Mouse (Mus musculus): ENCODE data around the gene Gnl3.
A peak's percentile ranks its signal among the peaks of the same experiment; 100 is the strongest.

Gene Gnl3

DNA sequence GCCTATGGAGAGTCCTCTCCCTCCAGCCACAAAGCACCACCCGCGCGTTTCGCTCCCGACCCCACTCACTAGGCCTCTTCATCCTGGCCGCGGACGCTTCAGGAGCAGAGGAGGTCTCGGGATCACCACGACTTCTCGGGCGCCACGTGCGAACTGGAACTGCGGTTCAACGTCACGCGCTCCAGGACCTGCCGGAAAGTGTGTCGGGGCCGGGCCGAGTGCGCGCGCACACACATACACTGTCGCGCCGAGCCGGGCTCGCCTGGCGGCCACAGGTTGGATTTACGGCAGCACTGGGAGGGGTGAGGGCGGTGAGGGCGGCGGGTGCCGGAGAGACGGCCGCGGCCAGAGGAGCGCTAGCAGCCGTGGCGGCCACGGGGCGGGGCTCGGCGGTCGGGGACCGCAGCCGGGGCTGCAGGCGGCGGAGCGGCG lies at the start of gene Gnl3, which contains the start of gene Pbrm1:
TSS of gene Gnl3 (minus strand) at position 293 of the 432 bp plus-strand sequence.
TSS of gene Pbrm1 (plus strand) at position 279 of the 432 bp plus-strand sequence.
- DNase-seq (ENCODE audit: low read depth) = peak; percentile 89

DNA sequence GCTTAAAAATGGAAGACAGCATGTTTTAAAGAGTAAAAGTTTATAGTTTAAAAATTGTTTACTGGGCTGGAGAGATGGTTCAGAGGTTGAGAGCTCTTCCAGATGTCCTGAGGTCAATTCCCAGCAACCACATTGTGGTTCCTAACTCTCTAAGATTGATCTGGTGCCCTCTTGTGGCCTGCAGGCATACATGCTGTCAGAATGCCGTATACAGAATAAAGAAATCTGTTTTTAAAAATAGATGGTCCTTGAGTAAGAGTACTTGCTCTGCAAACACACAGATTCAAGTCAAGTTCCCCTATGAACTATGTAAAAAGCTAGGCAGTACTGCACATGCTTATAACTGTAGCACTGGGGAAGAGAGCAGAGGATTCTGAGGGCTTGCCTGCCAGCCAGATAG lies 43.3 kb upstream of the Gnl3 start:
- no peak for DNase-seq (ENCODE audit: low read depth)

DNA sequence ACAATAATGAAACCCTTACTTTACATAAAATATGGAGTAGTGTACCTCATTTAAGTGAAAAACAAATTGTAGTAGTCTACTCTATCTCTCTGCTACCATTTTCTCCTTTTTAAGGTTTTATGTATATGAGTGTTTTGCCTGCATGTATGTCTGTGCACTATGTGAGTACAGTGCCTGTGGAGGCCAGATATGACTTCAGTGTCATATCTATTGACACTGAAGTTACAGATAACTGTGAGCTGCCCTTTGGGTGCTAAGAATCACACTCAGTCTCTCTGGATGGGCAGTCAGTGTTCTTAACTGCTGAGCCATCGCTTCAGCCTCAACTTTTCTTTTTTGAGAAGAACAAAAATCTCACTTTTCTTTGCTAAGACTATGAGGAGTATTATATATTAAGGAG lies 26.9 kb upstream of the Gnl3 start:
- peak; percentile 76 for DNase-seq (ENCODE audit: low read depth)

DNA sequence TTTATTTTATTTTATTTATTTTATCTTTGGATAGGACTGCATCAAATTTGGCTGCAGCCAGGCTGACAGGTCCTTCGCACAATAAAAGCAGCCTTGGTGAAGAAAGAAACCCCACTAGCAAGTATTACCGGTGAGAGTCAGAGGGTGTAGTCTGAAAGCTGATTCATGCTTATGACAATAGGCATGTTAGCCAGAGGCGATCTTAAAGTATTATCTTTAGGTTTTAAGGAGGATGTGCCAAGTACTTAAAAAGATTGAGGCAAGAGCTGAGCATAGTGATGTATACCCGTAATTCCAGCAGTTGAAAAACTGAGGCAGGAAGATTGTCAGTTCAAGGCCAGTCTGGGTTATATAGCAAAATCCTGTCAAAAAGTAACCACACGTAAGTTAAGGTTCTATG lies 26.3 kb upstream of the Gnl3 start:
- DNase-seq (ENCODE audit: low read depth) = peak; percentile 25

DNA sequence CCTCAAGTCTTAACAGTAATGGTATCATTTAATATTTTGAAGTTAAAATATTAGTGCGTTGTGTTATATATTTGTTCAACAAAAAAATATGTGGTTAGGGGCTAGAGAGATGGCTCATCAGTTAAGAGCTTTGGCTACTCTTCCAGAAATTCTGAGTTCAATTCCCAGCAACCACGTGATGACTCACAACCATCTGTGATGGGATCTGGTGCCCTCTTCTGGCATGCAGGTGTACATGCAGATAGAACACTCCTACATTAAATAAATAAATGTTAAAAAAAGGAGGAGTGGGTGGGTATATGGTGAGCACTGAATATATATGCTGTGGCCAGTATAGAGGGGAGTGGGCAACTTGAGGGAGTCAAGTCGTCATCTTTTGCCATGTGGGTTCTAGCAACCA lies 6.8 kb upstream of the Gnl3 start:
- no peak for DNase-seq (ENCODE audit: low read depth)

DNA sequence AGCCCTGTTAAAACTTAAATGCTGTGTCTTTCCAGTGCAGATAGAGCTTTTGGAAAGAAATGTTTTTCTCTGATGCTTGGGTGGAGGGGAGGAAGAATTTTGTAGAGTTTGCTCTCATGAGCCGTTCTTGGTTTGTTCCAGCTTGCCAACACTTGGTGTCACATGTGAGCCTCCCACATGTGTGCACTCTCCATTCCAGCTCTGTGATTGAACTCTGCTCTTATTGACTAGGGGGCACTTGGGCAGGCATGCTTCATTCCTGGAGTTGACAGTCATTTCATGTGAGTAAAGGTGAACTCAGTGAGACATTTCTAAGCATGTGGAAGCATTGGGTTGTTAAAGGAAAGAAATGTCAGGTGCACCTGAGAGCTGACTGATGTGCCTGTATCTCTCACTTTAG lies 3.6 kb upstream of the Gnl3 start:
- no peak for DNase-seq (ENCODE audit: low read depth)

DNA sequence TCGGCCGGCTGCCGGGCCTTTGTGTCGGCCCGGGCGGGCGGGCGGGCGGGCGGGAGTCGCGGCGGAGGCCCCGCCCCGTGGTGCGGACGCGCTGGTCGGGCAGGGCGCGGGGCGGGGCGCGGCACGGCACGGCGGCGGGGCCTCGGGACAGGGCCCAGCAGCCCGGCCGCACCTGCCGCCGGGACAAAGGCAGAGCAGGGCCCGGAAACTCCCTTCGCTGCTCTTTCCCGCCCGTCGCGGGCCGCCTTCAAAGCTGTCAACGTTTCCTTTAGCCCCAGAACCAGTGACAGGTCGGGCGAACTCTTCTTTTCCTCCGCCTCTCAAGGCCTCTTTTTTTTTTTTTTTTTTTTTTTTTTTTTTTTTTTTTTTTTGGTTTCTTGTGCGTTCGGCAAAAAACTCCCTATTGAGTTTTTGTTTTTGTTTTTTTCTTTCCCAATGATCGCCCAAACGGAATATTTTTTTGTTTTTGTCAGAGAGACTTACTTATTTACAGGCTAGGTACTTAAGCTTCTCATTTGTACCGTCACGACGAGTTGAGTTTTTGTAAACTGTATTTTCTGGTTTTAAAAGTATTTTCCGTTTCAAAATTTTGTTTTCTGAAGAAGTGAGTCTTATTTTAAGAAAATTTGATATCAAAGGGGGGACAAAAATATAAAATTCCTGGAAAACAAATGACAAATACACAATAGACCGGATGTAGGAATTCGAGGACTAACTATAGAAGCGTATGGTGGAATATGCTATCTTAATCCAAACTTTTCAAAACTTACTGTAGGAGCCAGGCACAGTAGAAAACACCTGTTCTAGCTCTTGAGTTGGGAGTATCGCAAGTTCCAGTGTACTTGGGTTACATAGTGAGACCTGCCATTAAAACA lies 616 bp upstream of the Gnl3 start:
- DNase-seq (ENCODE audit: low read depth) = peak; percentile 77

DNA sequence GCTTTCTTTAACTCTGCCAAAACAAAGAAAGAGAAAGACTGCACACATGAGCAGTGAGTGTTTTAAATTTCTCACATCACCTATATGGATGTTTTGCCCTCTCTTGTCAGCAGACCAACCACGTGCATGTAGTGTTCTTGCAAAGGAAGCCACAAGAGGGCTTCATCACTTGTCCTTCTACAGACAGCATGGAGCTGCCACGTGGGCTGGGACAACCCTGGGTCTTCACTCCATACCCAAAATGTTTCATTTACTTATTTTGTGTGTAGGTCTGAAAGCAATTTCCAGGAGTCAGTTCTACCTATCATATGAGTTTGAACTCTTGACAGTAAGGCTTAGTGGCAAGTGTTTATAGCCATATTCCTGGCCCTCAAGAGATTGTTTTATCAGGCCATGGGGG lies 1.1 kb downstream of the Gnl3 start:
- DNase-seq (ENCODE audit: low read depth) = no peak

DNA sequence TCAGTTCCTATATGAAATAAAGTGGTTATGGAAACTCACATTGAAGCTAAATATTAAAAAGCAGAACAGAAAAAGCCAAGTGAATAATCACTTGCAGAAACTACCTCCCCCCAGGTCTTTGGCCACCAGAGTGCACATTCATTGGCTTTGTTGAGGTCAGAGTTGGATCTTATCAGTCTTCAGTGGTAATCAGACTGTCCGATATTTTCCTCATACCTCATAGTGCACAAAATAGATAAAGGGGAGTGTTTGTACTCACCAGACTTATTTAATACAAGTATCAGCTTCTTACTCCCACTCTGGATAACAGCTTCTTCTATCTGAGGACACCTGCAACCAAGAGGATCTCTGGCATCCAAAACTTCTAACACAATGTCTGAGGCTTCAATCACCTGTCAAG lies 2.9 kb downstream of the Gnl3 start:
- DNase-seq (ENCODE audit: low read depth) = no peak

DNA sequence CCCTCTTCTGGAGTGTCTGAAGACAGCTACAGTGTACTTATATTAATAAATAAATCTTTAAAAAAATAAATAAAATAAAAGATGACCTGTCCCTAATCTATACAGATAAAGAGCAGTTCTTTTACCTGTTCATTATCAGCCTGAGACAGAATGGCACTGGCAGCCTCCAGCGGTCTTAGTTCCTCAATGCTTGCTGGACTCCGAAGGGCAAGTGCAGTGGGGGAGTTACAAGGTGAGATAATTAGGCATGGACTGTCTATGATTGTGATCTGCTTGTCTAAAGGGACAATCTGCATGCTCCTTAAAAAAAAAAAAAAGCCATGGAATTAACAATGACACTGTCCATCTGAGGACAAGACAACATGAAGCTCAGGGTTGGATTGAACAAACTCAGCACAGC lies 5.0 kb downstream of the Gnl3 start:
- no peak for DNase-seq (ENCODE audit: low read depth)

DNA sequence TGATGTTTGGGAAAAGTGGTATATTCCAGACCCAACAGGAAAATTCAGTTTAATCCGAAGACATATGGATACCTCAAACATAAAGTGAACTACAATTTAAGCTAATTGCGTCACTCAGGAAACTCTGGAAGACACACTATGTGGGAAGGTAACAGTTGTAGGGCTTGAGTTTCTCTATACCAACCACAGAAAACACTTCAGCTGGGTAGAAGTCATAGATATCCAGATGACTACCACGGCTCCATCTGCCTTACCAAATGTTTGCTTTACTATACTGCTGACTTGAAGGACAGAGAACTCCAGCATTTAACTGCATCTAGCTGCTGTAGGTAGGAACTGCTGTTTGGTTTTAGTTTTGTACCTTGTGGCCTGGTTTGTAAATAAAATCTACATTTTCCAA lies 7.4 kb downstream of the Gnl3 start:
- no peak for DNase-seq (ENCODE audit: low read depth)

DNA sequence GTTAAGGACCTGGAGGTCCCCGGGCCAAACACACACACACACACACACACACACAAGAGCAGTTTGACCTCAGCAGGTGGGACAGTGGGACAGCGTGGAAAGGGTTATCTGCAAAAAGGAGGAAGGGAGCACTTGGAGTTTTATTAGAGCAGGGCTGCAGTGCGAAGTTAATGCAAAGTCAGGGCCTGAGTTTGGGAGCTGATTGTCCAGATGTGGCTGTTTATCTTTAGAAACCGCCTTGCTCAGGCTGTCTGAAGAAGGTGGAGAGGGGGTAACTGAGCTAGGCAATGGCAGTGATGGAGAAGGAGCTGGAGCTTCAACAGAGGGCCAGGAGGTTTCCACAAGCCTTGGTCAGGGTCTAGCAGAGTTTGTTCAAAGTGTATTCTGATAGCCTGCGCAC lies 12.2 kb downstream of the Gnl3 start:
- no peak for DNase-seq (ENCODE audit: low read depth)

DNA sequence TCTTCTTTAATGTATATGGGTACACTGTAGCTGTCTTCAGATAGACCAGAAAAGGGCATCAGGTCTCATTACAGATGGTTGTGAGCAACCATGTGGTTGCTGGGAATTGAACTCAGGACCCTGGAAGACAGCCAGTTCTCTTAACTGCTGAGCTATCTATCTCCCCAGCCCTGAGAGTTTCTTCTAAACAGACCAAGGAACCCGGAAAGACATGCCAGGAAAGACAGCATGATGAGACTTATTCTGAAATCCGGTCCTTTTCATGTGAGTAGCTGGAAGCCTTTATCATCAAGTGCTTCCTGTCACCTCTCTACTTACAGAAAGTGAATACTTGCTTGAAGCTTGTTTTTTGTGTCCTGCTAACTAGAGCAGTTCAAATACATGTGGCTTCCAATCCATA lies 14.4 kb downstream of the Gnl3 start:
- DNase-seq (ENCODE audit: low read depth) = no peak

DNA sequence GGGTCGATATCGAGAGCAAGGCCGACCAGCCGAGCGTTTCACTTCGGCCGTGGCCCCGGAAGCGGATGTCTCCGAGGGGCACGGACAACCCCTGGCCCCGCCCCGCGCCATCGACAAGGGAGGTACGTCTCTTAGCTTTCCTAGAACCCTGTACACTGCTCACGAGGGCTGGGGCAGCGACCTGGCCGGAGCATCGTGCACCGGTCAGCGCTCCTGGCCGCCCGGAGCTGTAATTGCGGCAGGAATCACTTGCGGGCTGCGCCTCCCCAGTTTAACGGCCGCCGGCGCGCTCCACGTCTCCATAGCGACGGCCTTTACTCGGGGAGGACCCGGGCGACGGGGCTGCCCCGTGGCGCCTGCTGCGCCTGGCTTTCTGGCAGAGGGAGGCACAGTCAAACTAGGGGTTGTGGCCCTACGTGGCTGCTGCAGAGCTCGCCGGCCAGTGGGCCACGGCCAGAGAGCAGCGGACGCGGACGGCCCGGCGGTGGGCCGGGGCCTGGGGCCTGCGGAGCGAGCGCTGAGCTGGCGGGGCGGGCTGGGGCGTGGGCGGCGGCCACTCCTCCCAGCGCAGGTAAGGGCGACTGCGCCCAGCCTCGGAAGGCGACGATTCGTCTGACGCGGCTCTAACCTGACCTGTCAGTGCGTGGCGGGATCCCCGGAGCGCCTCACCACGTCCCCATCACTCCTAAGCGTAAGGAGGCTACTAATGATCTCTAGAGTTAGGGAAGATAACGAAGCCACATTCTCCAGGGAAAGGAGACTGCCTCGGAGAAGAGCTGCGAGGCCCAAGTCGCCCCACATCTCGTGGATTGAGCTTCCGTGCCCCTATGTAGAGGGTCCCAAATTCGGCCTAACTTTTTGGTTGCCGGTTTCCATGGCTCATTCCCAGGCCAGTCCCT lies 17.4 kb downstream of the Gnl3 start, which contains the start of the genes Glt8d1 and Spcs1:
TSS of gene Glt8d1 (plus strand) at position 94 of the 899 bp plus-strand sequence.
TSS of gene Spcs1 (minus strand) at position 366 of the 899 bp plus-strand sequence.
- no peak for DNase-seq (ENCODE audit: low read depth)

DNA sequence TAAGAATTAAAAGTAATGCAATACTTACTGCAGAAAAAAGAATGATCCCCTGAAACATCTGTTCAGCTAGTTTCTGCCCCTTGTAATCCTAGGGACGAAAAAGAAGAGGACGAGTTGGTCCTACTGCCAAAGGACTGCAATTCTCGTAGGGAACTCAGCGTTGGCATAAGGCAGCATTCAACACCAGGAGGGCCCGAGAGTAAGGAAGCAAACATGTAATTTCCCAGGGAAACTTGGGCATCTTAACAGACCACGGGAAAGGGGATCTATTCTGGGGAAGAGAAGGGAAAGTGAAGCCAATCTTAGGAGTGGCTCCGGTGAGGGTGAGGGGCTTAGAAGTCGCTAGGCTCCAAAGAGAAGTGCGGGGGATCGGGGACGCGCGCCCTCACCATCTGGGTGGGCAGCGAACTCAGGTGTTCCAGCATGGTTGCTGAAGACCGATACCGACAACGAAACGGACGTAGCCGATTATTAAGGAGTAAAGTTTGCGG lies 18.1 kb downstream of the Gnl3 start:
- no peak for DNase-seq (ENCODE audit: low read depth)

DNA sequence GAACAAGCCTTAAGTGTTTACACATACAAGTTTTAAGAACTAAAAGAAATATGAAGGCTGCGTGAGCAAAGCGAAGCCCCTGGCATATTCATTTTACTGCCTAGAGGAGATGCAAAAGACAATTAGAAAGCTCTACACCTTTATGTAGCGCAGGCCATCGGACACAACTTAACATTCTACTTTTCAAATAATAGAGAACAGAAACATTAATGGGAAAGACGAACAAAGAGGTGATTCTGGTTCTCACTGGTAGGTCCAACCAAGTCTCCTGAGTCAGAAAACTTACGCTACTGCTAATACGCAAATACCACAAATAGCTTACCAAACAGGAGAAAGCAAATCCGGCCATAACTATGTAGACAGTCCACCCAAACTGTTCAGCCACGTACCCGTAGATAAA lies 18.6 kb downstream of the Gnl3 start:
- DNase-seq (ENCODE audit: low read depth) = no peak

DNA sequence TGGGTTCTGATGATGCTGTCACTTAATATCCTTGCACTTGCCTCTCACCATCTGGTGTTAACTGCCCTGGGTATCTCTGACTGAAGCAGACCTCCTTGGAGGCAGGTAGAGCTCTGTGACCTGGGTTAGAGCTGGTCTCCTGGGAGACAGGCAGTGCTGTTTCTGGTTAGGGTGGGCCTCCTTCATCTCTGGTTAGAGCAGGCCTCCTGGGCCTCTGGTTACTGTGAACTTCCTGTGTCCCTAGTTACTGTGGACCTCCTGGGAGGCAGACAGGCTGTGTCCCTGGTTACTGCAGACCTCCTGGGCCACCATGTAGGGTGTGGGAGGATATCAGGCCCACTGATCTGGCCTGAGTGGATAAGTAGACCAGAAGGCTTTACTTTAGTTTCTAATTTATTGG lies 22.5 kb downstream of the Gnl3 start:
- DNase-seq (ENCODE audit: low read depth) = no peak

DNA sequence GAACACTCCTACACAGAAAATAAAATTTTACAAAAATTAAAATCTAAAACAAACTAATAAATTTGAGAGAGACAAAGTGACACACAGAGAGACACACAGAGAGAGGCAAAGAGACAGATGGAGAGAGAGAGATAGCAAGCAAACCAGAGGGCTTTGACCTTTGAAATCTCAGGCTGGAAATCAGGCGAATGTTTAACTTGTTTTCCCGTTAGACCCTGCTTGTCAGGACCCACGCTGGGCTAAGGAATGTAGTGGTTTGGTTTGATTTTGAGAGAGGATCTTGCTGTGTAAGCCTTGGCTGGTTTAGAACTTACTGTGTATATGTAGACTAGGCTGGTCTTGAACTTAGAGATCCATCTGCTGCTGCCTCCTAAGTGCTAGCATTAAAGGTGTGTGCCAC lies 42.7 kb downstream of the Gnl3 start:
- no peak for DNase-seq (ENCODE audit: low read depth)

DNA sequence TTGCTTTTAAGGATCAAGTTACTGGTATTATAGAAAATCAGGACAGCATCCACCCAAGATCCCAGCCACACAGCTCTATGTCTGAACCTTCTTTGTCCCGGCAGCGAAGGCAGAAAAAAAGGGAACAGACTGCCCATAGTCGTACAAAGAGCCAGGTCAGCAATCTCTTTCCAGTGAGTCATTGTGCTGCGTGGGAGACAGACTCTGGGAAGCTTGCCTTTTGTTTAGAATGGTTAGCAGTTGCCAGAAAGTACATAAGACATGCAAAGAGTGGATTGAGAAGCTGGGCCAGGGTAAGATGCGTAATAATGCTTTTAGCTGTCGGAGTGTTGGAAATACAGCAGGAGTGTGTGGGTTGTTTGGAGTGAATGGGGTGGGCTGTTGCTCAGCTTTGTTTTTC lies 44.7 kb downstream of the Gnl3 start:
- DNase-seq (ENCODE audit: low read depth) = no peak

All from c-Kit-positive CD71-positive TER-119-negative erythroid progenitor cells, embryonic 14.5 days (primary cell).